Mouse (Mus musculus) E14TG2a.4 (cell line): ENCODE measurements around the gene Syt7.

Source experiments
- CTCF ChIP-seq: conservative IDR thresholded peaks from 2 replicates; pipeline ENCODE4 v1.5.1; 2014; ENCODE audit warnings: low read length
- NANOG ChIP-seq: IDR thresholded peaks from 2 replicates; pipeline ENCODE4 v1.6.1; 2014; ENCODE audit warnings: borderline replicate concordance, low read length, mixed read lengths
- POU5F1 ChIP-seq: IDR thresholded peaks from 2 replicates; pipeline ENCODE4 v1.6.1; 2014; ENCODE audit warnings: low read length, borderline replicate concordance

DNA sequence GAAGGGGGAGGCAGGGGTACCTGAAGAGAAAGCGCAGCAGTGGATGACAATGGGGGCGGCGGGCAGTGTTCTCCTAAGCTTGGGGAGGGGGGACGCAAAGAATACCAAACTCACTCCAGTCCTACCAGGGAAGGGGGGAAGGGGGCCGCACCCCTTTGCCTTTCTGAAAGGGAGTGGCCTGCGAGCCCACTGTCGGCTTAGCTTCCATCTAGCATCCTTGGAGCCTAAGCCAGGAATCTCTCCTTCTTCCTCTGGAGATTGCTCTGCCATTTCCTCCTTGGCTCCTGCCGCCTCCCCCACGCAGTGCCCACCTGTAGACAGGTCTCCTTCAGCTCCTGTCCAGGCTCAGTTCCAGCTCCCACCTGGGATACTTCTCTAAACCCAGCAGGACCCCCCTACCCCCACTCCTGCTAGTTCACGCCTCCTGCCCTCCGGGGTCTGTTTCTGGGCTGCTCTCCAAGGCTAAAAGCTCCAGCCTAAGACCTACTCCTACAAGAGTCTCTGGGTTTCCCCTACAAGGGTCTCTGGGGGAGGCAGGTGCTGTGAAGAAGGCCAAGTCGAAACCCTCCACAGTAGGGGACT is 1.3 kb downstream of the Syt7 start:
- TF ChIP-seq CTCF, result no peak
- TF ChIP-seq POU5F1, result no peak
- TF ChIP-seq NANOG, result no peak
